Mouse (Mus musculus): ENCODE measurements around the gene Ovol3. TPM values are rescaled to one million over a fixed set of nuclear protein-coding genes. Genes with fewer than 3 reads are reported as not detected.

Ovol3 gene
- polyA plus RNA-seq, 1 experiment = not detected

- Histone ChIP-seq H3K4me1 (ENCODE audit: control insufficient read depth, insufficient read depth, low read length) (peaks cover 15% of the 10 kb centered on the region), H3K27ac (ENCODE audit: insufficient read depth, low read depth, low read length) (peak overlapping the region; percentile 7; the same call in 1 of the 2 replicates), H3K4me3 (ENCODE audit: insufficient read depth, low read depth, low read length) (peak overlapping the region; percentile 55)
- TF ChIP-seq CTCF (IDR thresholded peaks at IDR 0.05; ENCODE audit: insufficient read depth, low read depth, low read length) = no peak
- no peak for TF ChIP-seq POLR2A (IDR thresholded peaks at IDR 0.05; ENCODE audit: insufficient read depth, low read depth, low read length)
- WGBS = 5% methylated on average over 24 of the region's 24 CpGs
These were observed 2.8 kb downstream of the Ovol3 start for GRCm38 (mm10) chr7:30232631-30233148.

GRCm38 (mm10) chr7:30231669-30232454 lies 3.7 kb downstream of the Ovol3 start, which contains the start of the genes Polr2i and Tbcb:
Gene Polr2i, plus strand, starts transcription at chr7:30231948.
Gene Tbcb, minus strand, starts transcription at chr7:30232272.
- Histone ChIP-seq H3K4me1 (ENCODE audit: control insufficient read depth, insufficient read depth, low read length) (peaks cover 15% of the 10 kb centered on the region), H3K4me3 (ENCODE audit: insufficient read depth, low read depth, low read length) (peak within 1 kb of the TSS; percentile 77), H3K27ac (ENCODE audit: insufficient read depth, low read depth, low read length) (peak within 1 kb of the TSS; percentile 92)
- WGBS = under 1% methylated on average over 67 of the region's 67 CpGs
- TF ChIP-seq CTCF (IDR thresholded peaks at IDR 0.05; ENCODE audit: insufficient read depth, low read depth, low read length) = 0 out of 2 replicates have a peak, but pooled peaks have one; percentile 7
- peak; percentile 47 for TF ChIP-seq POLR2A (IDR thresholded peaks at IDR 0.05; ENCODE audit: insufficient read depth, low read depth, low read length)

- Histone ChIP-seq H3K4me1 (ENCODE audit: control insufficient read depth, insufficient read depth, low read length) (peaks cover 15% of the 10 kb centered on the region), H3K27ac (ENCODE audit: insufficient read depth, low read depth, low read length) (no peak overlapping the region), H3K4me3 (ENCODE audit: insufficient read depth, low read depth, low read length) (peak overlapping the region; percentile 77)
- TF ChIP-seq POLR2A (IDR thresholded peaks at IDR 0.05; ENCODE audit: insufficient read depth, low read depth, low read length) (peak; percentile 8), CTCF (IDR thresholded peaks at IDR 0.05; ENCODE audit: insufficient read depth, low read depth, low read length) (no peak)
- WGBS = under 1% methylated on average over 16 of the region's 16 CpGs
These were observed 4.2 kb downstream of the Ovol3 start for GRCm38 (mm10) chr7:30231328-30231668.

GRCm38 (mm10) chr7:30224206-30224605 lies 11.3 kb downstream of the Ovol3 start:
- no peak overlapping the region for H3K4me3 ChIP-seq (ENCODE audit: insufficient read depth, low read depth, low read length)
- peaks cover 4% of the 10 kb centered on the region for H3K4me1 ChIP-seq (ENCODE audit: control insufficient read depth, insufficient read depth, low read length)
- TF ChIP-seq CTCF (IDR thresholded peaks at IDR 0.05; ENCODE audit: insufficient read depth, low read depth, low read length) = no peak
- no peak for TF ChIP-seq POLR2A (IDR thresholded peaks at IDR 0.05; ENCODE audit: insufficient read depth, low read depth, low read length)
- WGBS = 95% methylated on average over 12 of the region's 12 CpGs
- no peak overlapping the region for H3K27ac ChIP-seq (ENCODE audit: insufficient read depth, low read depth, low read length)

- 97% methylated on average over 5 of the region's 5 CpGs for WGBS
- no peak for TF ChIP-seq CTCF (IDR thresholded peaks at IDR 0.05; ENCODE audit: insufficient read depth, low read depth, low read length)
- no peak for TF ChIP-seq POLR2A (IDR thresholded peaks at IDR 0.05; ENCODE audit: insufficient read depth, low read depth, low read length)
- Histone ChIP-seq H3K4me3 (ENCODE audit: insufficient read depth, low read depth, low read length) (no peak overlapping the region), H3K4me1 (ENCODE audit: control insufficient read depth, insufficient read depth, low read length) (peaks cover 7% of the 10 kb centered on the region), H3K27ac (ENCODE audit: insufficient read depth, low read depth, low read length) (no peak overlapping the region)
These were observed 13.3 kb downstream of the Ovol3 start for GRCm38 (mm10) chr7:30222205-30222604.

GRCm38 (mm10) chr7:30221433-30221832 lies 14.1 kb downstream of the Ovol3 start:
- Histone ChIP-seq H3K4me3 (ENCODE audit: insufficient read depth, low read depth, low read length) (no peak overlapping the region), H3K4me1 (ENCODE audit: control insufficient read depth, insufficient read depth, low read length) (peaks cover 7% of the 10 kb centered on the region), H3K27ac (ENCODE audit: insufficient read depth, low read depth, low read length) (no peak overlapping the region)
- TF ChIP-seq CTCF (IDR thresholded peaks at IDR 0.05; ENCODE audit: insufficient read depth, low read depth, low read length) = no peak
- TF ChIP-seq POLR2A (IDR thresholded peaks at IDR 0.05; ENCODE audit: insufficient read depth, low read depth, low read length) = no peak
- 64% methylated on average over 3 of the region's 3 CpGs for WGBS

GRCm38 (mm10) chr7:30220008-30220356 lies 15.5 kb downstream of the Ovol3 start:
- WGBS = 2% methylated on average over 11 of the region's 11 CpGs
- no peak overlapping the region for H3K4me3 ChIP-seq (ENCODE audit: insufficient read depth, low read depth, low read length)
- no peak overlapping the region for H3K27ac ChIP-seq (ENCODE audit: insufficient read depth, low read depth, low read length)
- peaks cover 7% of the 10 kb centered on the region for H3K4me1 ChIP-seq (ENCODE audit: control insufficient read depth, insufficient read depth, low read length)
- no peak for TF ChIP-seq POLR2A (IDR thresholded peaks at IDR 0.05; ENCODE audit: insufficient read depth, low read depth, low read length)
- TF ChIP-seq CTCF (IDR thresholded peaks at IDR 0.05; ENCODE audit: insufficient read depth, low read depth, low read length) = no peak

GRCm38 (mm10) chr7:30219293-30220007 lies 16.1 kb downstream of the Ovol3 start:
- TF ChIP-seq POLR2A (IDR thresholded peaks at IDR 0.05; ENCODE audit: insufficient read depth, low read depth, low read length) (no peak), CTCF (IDR thresholded peaks at IDR 0.05; ENCODE audit: insufficient read depth, low read depth, low read length) (no peak)
- peak overlapping the region; percentile 37 for H3K4me3 ChIP-seq (ENCODE audit: insufficient read depth, low read depth, low read length)
- peaks cover 7% of the 10 kb centered on the region for H3K4me1 ChIP-seq (ENCODE audit: control insufficient read depth, insufficient read depth, low read length)
- H3K27ac ChIP-seq (ENCODE audit: insufficient read depth, low read depth, low read length) = peak overlapping the region; percentile 26; the same call in 1 of the 2 replicates
- WGBS = 5% methylated on average over 16 of the region's 16 CpGs

- Histone ChIP-seq H3K4me3 (ENCODE audit: insufficient read depth, low read depth, low read length) (no peak overlapping the region), H3K27ac (ENCODE audit: insufficient read depth, low read depth, low read length) (no peak overlapping the region), H3K4me1 (ENCODE audit: control insufficient read depth, insufficient read depth, low read length) (peaks cover 7% of the 10 kb centered on the region)
- TF ChIP-seq CTCF (IDR thresholded peaks at IDR 0.05; ENCODE audit: insufficient read depth, low read depth, low read length) = no peak
- TF ChIP-seq POLR2A (IDR thresholded peaks at IDR 0.05; ENCODE audit: insufficient read depth, low read depth, low read length) = no peak
- WGBS = 88% methylated on average over 2 of the region's 2 CpGs
These were observed 18.2 kb downstream of the Ovol3 start for GRCm38 (mm10) chr7:30217277-30217676.

All from olfactory bulb, adult 2 months (tissue).